Mouse (Mus musculus) kidney, adult 18-20 months (tissue): ENCODE data around the gene Unc79.

Experiments
- DNase-seq: peaks from one replicate; pipeline ENCODE4 v3.0.0; 2021

Gene Unc79

DNA sequence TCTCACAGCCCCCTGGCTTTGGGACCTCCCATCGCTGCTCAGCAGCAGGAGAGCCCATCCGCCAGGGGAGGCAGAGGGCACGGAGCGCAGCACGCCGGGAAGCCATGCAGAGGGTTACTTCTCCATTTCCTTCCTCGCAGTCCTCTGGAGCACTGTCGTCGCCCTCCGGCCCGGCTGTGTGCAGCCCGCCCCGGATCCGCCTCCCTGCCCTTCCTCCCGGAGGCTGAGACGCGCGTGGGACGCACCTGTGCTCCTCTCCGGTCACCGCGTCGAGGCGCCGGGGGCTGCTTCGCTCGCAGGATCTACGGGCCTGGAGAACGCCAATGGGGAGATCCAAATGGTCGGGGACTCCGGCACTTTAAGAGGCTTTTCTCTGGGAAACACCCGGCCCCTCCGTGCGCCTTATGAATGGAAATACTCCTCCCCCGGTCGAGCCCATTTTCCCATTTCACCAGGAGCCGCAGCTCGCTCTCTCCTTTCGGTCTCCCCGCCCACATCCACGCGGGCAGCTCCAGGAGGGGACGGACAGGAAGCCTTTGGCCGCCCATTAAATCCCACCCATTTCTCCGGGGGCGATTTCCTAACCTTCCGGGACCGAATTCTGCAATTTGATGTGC lies at the start of gene Unc79:
Gene Unc79 (plus strand): TSS at position 82 of the 617 bp plus-strand sequence.
- DNase-seq: peak; percentile 19

GRCm38 (mm10) chr12:102899091-102899490 lies 49.6 kb upstream of the Unc79 start, which contains the start of gene Cox8c:
Gene Cox8c (plus strand): TSS chr12:102899316.
- no peak for DNase-seq

DNA sequence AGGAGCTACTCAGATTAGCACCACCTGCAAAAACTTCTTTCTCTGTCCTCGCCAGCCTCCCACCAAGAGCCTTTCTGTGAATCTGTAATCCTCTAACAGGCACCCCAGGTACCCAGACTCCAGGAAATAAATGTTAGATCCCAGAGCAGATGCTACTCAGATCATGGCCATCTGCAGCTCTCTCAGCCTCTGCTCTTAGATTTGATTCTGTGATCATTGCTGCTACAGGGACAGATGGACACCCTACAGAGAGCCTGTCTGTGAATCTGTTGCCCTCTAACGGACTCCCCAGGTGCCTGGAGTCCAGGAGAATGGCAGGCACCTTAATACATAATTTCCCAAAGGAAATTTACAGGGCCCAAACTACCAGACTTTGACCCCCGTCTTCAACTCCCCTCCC lies 40.5 kb upstream of the Unc79 start:
- DNase-seq: no peak

DNA sequence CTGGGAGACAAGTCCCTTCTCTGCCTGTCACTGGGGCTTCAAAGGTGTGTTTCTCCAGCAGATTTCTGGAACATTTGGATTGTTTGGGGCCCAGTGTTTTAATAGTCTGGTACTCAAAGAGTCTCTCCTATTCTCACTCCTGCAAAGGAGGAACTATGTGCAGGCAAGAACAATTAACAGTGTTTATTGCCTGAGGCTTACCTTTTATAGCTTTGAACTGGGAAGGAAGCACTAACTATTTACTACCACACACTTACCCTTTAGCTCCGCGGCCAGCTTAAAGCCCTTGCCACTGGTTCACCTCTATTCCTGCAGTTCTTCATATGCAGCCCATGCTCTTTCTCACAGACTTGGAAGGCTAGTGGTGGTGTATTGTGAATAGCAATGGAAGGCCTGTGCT lies 32.6 kb upstream of the Unc79 start:
- no peak for DNase-seq

DNA sequence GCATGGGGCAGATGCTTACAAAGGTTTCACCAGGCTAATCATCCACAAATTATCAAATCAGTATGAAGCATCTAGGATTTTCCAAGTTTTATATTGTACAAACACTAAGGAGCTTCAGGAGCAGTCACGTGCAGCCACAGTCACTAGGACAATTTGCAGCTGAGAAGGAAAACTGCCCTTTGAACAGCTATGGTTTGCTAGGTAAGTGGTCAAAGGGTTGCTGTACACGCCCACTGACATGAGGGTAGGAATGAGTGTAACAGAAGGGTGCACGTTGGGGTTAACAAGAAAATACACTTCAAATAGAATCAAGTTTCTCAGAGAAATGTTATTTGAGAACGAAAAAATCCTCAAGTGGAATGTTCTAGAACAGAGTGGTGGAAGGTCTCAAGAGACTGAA lies 18.9 kb upstream of the Unc79 start:
- peak; percentile 4 for DNase-seq

- DNase-seq: no peak
Measured at GRCm38 (mm10) chr12:102930335-102930734, 18.3 kb upstream of the Unc79 start.

GRCm38 (mm10) chr12:102930789-102931188 lies 17.9 kb upstream of the Unc79 start:
- no peak for DNase-seq

DNA sequence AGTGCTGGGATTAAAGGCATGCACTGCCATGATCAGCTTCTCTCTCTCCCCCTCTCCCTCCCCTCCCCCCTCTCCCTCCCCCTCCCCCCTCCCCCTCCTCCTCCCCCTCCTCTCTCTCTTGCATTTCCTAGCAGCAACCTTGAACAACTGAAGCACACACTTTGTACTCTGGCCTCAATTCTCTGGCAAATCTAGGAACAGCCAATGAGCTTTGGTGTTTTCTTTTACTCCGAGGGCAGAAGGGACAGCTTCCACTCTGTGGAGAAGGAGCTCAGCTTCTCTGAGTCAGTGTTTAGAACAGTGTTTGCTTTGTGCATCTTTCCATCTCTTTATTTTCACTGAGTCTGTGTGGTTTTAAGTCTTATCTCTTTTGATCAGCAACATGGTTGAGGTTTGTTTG lies 12.8 kb upstream of the Unc79 start:
- DNase-seq: no peak

GRCm38 (mm10) chr12:102945571-102945970 lies 3.1 kb upstream of the Unc79 start:
- DNase-seq: no peak

GRCm38 (mm10) chr12:102947826-102948225 lies 833 bp upstream of the Unc79 start:
- no peak for DNase-seq

DNA sequence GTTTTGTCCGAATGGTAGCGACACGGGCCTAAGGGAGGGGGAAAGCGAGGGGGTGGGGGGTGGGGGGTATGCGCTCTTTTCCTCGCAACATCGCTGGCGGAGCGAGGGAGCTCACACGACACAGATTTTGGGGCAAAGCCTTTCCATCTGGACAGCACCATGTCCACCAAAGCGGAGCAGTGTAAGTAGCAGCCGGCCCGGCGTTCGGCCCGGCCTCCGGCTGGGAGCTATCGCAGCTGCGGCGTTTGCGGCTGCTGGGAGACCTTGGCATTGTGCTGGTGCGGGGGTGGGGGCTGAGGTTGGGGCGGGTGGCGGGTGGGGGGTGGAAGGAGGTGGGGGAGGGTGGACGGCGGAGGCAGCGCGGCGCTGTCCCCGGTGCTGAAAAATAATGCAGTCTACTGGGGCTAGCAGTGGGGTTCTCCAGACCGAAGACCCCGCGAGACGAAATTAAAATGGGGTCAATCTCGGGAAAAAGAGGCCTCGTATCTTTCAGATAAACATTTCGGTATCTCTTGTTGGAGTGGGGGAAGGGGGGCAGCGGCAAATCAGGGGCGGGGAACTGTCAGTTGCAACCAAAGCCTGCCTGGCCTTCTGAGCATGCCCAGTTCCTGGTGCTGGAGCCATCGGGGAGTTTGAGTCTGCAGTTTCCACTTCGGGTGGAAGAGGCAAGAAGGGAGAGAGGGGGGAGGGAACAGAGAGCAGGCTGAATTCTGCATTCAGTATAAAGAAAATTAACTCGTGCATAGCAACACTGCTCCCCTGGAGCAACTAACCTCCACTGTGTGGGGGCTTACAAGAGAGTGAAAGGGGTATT lies 943 bp downstream of the Unc79 start:
- DNase-seq: peak; percentile 20

DNA sequence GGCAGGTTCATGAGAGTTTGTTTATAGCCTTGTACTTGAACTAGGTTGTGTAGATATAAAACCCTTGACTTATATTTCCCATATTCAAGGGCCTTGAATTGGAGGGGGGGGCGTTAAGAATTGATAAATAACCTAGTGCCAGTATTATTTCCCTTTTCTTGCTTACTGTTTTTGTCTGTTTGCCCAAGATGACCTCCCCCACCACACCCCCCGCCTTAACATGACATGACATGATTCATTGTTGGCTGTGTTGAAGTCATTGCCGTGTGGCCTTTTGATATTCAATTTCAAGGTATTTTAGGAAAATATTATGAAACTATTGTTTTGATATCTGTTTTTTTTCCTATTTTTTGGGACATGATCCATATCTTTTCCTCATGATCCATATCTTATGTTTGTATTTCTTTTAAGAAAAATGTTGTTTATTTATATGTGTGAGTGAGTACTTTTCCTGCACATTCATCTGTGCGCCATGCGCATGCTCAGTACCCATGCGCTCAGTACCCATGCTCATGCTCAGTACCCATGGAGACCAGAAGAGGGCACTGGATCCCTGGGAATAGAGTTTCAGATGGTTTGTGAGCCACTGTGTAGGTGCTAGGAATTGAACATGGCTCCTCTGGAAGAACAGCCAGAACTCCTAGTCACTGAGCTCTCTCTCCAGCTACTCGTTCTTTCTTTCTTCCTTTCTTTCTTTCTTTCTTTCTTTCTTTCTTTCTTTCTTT lies 11.6 kb downstream of the Unc79 start:
- DNase-seq: no peak

GRCm38 (mm10) chr12:102961066-102961465 lies 12.4 kb downstream of the Unc79 start:
- no peak for DNase-seq

DNA sequence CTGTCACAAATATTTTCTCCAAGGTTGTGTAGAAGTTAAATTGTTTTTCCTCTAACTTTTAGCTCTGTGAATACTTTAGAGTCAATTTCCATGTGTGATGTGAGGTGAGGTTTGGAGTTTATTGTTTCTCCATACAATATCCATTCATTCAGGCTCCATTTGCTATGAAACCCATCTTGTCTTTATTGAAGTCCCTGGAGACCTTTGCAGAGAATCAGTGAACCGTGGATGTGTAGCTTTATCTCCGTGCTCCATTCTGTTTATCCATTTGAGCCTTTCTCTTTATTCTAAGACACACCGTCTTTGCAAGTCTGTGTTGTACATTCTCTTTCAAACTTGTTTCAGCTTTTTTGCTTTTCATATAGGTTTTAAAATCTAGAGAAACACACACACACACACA lies 15.8 kb downstream of the Unc79 start:
- no peak for DNase-seq

- DNase-seq: no peak
Measured at GRCm38 (mm10) chr12:102980584-102980983, 31.9 kb downstream of the Unc79 start.

- no peak for DNase-seq
Measured at GRCm38 (mm10) chr12:102981543-102981942, 32.9 kb downstream of the Unc79 start.

DNA sequence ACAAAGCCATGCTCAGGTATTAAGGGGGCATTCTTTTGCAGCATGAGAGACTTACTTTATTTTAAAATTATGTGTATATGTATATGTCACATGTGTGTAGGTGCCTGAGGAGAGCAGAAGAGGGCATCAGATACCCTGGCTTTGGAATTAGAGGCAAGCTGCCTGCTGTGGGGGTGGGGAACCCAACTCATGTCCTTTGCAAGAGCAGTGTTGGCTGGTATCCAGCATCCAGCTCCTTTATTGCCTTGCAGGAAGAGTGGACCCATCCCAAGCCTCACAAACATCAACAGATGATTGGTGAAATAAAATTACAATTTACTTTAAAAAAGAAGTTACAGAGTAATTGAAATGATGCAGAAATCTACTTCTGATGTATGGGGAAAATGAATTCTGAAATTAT lies 36.7 kb downstream of the Unc79 start:
- no peak for DNase-seq

GRCm38 (mm10) chr12:102987736-102988135 lies 39.1 kb downstream of the Unc79 start:
- no peak for DNase-seq

GRCm38 (mm10) chr12:103008491-103008890 lies 59.8 kb downstream of the Unc79 start:
- no peak for DNase-seq

GRCm38 (mm10) chr12:103018161-103018560 lies 69.5 kb downstream of the Unc79 start:
- DNase-seq: no peak

GRCm38 (mm10) chr12:103036692-103037091 lies 88.0 kb downstream of the Unc79 start:
- no peak for DNase-seq

DNA sequence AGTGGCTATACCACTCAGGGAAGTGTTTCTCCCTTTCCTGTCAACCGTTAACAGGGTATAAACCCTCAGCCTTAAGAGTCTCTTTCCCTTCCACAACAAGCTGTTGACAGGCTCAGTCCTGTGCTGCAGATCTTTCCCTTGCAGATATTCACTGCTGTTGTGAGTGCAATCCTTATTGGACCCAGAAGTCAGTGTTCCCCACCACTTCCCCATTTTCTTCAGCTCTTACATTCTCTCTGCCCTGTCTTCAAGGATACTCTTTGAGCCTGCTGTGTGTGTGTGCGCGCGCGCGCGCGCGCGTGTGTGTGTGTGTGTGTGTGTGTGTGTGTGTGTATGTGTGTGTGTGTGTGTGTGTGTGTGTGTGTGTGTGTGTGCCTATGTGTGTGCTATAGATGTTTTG lies 90.7 kb downstream of the Unc79 start:
- DNase-seq: no peak

GRCm38 (mm10) chr12:103040136-103040535 lies 91.5 kb downstream of the Unc79 start:
- no peak for DNase-seq

DNA sequence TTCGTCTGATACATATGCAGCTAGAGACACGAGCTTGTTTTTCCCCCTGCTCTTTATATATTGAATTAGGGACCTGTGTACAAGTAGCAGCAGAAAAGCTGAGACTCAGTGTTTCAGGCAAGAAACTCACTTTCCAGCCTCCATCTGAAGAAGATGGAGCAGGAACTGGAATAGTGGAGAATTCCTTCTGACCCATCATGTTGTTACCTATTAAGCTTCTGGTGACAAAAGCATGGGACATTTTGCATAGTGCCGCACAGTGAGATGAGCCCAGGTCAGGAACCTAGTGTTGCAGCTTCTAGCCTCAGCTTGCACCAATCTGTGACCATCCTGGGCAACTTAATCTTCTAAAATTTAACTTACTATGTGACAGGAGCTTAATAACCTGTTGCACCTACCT lies 92.7 kb downstream of the Unc79 start:
- DNase-seq: no peak
